In genomic region chr3:51577816-51578749, GRCm38 (mm10) we compare ENCODE assay signal across 8 mouse cellular contexts. TPM values are rescaled to one million over a fixed set of nuclear protein-coding genes. Genes with fewer than 3 reads are reported as not detected.
DNase-seq lines count a peak whose midpoint lies in the region; ATAC-seq and TF ChIP-seq lines count a peak whose summit lies in the region.

No protein-coding gene starts in this region.

- no peaks in the 10 kb centered on the region for H3K36me3 ChIP-seq in intestine, embryonic 15.5 days
- H3K36me3 ChIP-seq in lung, postnatal 0 days (ENCODE audit: insufficient read depth, low read length): no peaks in the 10 kb centered on the region
- no peaks in the 10 kb centered on the region for H3K36me3 ChIP-seq in hindbrain, embryonic 10.5 days

- H3K4me3 ChIP-seq in intestine, embryonic 15.5 days (replicated peaks): no peak overlapping the region
- no peak overlapping the region for H3K4me3 ChIP-seq in lung, postnatal 0 days (ENCODE audit: low read depth, low read length)
- no peak overlapping the region for H3K4me3 ChIP-seq in hindbrain, embryonic 10.5 days

- no peak for TF ChIP-seq EP300 in lung, postnatal 0 days (IDR thresholded peaks at IDR 0.05)

- H3K27me3 ChIP-seq in intestine, embryonic 15.5 days (replicated peaks): no peaks in the 10 kb centered on the region
- no peaks in the 10 kb centered on the region for H3K27me3 ChIP-seq in lung, postnatal 0 days (replicated peaks; ENCODE audit: insufficient read depth, low read length)
- H3K27me3 ChIP-seq in hindbrain, embryonic 10.5 days (ENCODE audit: insufficient read depth, poor library complexity, severe bottlenecking): no peaks in the 10 kb centered on the region

- intact Hi-C loops in left cerebral cortex, postnatal 14 days (cut with DNase I): no loop called here

- H3K9ac ChIP-seq in intestine, embryonic 15.5 days: no peak overlapping the region
- H3K9ac ChIP-seq in lung, postnatal 0 days (replicated peaks; ENCODE audit: low read depth): no peak overlapping the region

- TF ChIP-seq CTCF in lung, postnatal 0 days (IDR thresholded peaks at IDR 0.05): no peak

- no peak overlapping the region for H3K4me2 ChIP-seq in intestine, embryonic 15.5 days (replicated peaks)
- H3K4me2 ChIP-seq in lung, postnatal 0 days (replicated peaks; ENCODE audit: low read depth, low read length): no peak overlapping the region

- 0 out of 2 replicates have a peak overlapping the region, but pooled peaks have one; percentile 27 for H3K27ac ChIP-seq in intestine, embryonic 15.5 days
- H3K27ac ChIP-seq in lung, postnatal 0 days (ENCODE audit: low read length): peak overlapping the region; percentile 47
- H3K27ac ChIP-seq in hindbrain, embryonic 10.5 days: no peak overlapping the region

- H3K9me3 ChIP-seq in intestine, embryonic 15.5 days: no peaks in the 10 kb centered on the region
- H3K9me3 ChIP-seq in lung, postnatal 0 days (ENCODE audit: low read length): no peaks in the 10 kb centered on the region
- no peaks in the 10 kb centered on the region for H3K9me3 ChIP-seq in hindbrain, embryonic 10.5 days

- DNase-seq in 416B (ENCODE audit: low read depth) (peak; percentile 46), adipocyte (ENCODE audit: low spot score) (peak; percentile 77)
- peak; percentile 92 for DNase-seq in lung, postnatal 0 days (ENCODE audit: low spot score)
- DNase-seq in hindbrain, embryonic 10.5 days (ENCODE audit: low spot score): no peak
- DNase-seq in retina, embryonic 14.5 days (ENCODE audit: low spot score): no peak
- no peak for DNase-seq in left cerebral cortex, postnatal 14 days (ENCODE audit: low spot score in 2 of 2)

- ATAC-seq in intestine, embryonic 15.5 days: peak; percentile 93
- ATAC-seq in lung, postnatal 0 days: peak; percentile 95
- ATAC-seq in activated CD4-positive, CD25-positive, alpha-beta regulatory T cell, adult 4 months: no peak

- WGBS in intestine, embryonic 15.5 days: 62% methylated on average over 12 of the region's 12 CpGs
- 52% methylated on average over 12 of the region's 12 CpGs for WGBS in lung, postnatal 0 days
- WGBS in hindbrain, embryonic 10.5 days: 87% methylated on average over 12 of the region's 12 CpGs

- H3K4me1 ChIP-seq in intestine, embryonic 15.5 days (replicated peaks): 0 out of 2 replicates have a peak, but pooled peaks cover 5% of the 10 kb centered on the region
- no peaks in the 10 kb centered on the region for H3K4me1 ChIP-seq in lung, postnatal 0 days (ENCODE audit: insufficient read depth, low read depth, low read length)
- H3K4me1 ChIP-seq in hindbrain, embryonic 10.5 days (replicated peaks): peaks cover 5% of the 10 kb centered on the region; the same call in 1 of the 2 replicates

RNA-seq across cellular contexts. Expression of gene Setd7, which starts 17.4 kb away (rescaled TPM):
- polyA plus RNA-seq in intestine, embryonic 15.5 days (2015; fragmentation: Nextera tagmentation; extraction: Ambion mirVana): 2.4 and 2.9 TPM in 2 replicates
- polyA plus RNA-seq in lung, postnatal 0 days (2015; fragmentation: Nextera tagmentation; extraction: Ambion mirVana): 2.1 TPM in 2 replicates
- 3.0 and 3.2 TPM in 2 replicates for polyA plus RNA-seq in hindbrain, embryonic 10.5 days (2016; fragmentation: Nextera tagmentation; extraction: Ambion mirVana)
- 10 to 100 TPM in 1 of 2 experiments, 1 to 10 TPM in 1; 6.3 to 10.5 TPM for polyA plus RNA-seq in activated CD4-positive, CD25-positive, alpha-beta regulatory T cell, adult 4 months (2017; shearing (Covaris generic))
- total RNA-seq in left cerebral cortex, postnatal 14 days (2021): 10 to 100 TPM; 76.1 to 80.7 TPM

Comparison
In these comparisons a context has a peak if more than half of its experiments do, and no peak if none do; other contexts are left out.
1. DNase-seq: peak in 416B (single experiment), adipocyte (single experiment) and lung, postnatal 0 days (single experiment); none in hindbrain, embryonic 10.5 days (single experiment), retina, embryonic 14.5 days (single experiment) and left cerebral cortex, postnatal 14 days (0 of 2).